Mouse (Mus musculus): Measurements from ENCODE around the gene Sprr2a3. TPM values are rescaled to one million over a fixed set of nuclear protein-coding genes. Genes with fewer than 3 reads are reported as not detected.

Sprr2a3 gene
- total RNA-seq, 2 experiments from 2014 or later, result not detected

- no peak for ATAC-seq (replicated peaks; ENCODE audit: poor library complexity)
Observed at GRCm38 (mm10) chr3:92338840-92339239, 53.6 kb downstream of the Sprr2a3 start, which contains the start of gene Sprr2d. Gene Sprr2d, plus strand, starts transcription at chr3:92339140.

Other genes with a start within 250 kb of the Sprr2a3 start
- not detected in 2 replicates for gene Lor, start 202.3 kb upstream of the Sprr2a3 start, total RNA-seq (2015)
- gene Lor, start 202.3 kb upstream of the Sprr2a3 start, total RNA-seq (2017), result not detected in 2 replicates
- not detected in 2 replicates for gene Prr9, start 161.5 kb upstream of the Sprr2a3 start, total RNA-seq (2015)
- gene Prr9, start 161.5 kb upstream of the Sprr2a3 start, total RNA-seq (2017), result not detected in 2 replicates
- not detected in 2 replicates for gene Lelp1, start 142.7 kb upstream of the Sprr2a3 start, total RNA-seq (2015)
- not detected in 2 replicates for gene Lelp1, start 142.7 kb upstream of the Sprr2a3 start, total RNA-seq (2017)
- not detected in 2 replicates for gene Sprr2a1, start 69.6 kb upstream of the Sprr2a3 start, total RNA-seq (2015)
- not detected in 2 replicates for gene Sprr2a1, start 69.6 kb upstream of the Sprr2a3 start, total RNA-seq (2017)
- not detected in 2 replicates for gene Sprr2a2, start 69.5 kb upstream of the Sprr2a3 start, total RNA-seq (2015)
- gene Sprr2a2, start 69.5 kb upstream of the Sprr2a3 start, total RNA-seq (2017), result not detected in 2 replicates
- not detected in 2 replicates for gene Sprr2b, start 31.2 kb downstream of the Sprr2a3 start, total RNA-seq (2015)
- not detected in 2 replicates for gene Sprr2b, start 31.2 kb downstream of the Sprr2a3 start, total RNA-seq (2017)
- not detected in 2 replicates for gene Sprr2d, start 53.7 kb downstream of the Sprr2a3 start, total RNA-seq (2015)
- gene Sprr2d, start 53.7 kb downstream of the Sprr2a3 start, total RNA-seq (2017), result not detected in 2 replicates
- gene Sprr2e, start 66.7 kb downstream of the Sprr2a3 start, total RNA-seq (2015), result not detected in 2 replicates
- gene Sprr2e, start 66.7 kb downstream of the Sprr2a3 start, total RNA-seq (2017), result not detected in 2 replicates
- gene Sprr2f, start 79.8 kb downstream of the Sprr2a3 start, total RNA-seq (2015), result not detected in 2 replicates
- gene Sprr2f, start 79.8 kb downstream of the Sprr2a3 start, total RNA-seq (2017), result not detected in 2 replicates
- gene Sprr2h, start 100.3 kb downstream of the Sprr2a3 start, total RNA-seq (2015), result not detected in 2 replicates
- not detected in 2 replicates for gene Sprr2h, start 100.3 kb downstream of the Sprr2a3 start, total RNA-seq (2017)
- not detected in 2 replicates for gene Sprr2i, start 122.6 kb downstream of the Sprr2a3 start, total RNA-seq (2015)
- not detected in 2 replicates for gene Sprr2i, start 122.6 kb downstream of the Sprr2a3 start, total RNA-seq (2017)
- not detected in 2 replicates for gene Sprr2j-ps, start 132.7 kb downstream of the Sprr2a3 start, total RNA-seq (2015)
- gene Sprr2j-ps, start 132.7 kb downstream of the Sprr2a3 start, total RNA-seq (2017), result not detected in 2 replicates
- 9.5 and 12.2 TPM in 2 replicates for gene Gm9774, start 144.0 kb downstream of the Sprr2a3 start, total RNA-seq (2015)
- 1.7 and 1.9 TPM in 2 replicates for gene Gm9774, start 144.0 kb downstream of the Sprr2a3 start, total RNA-seq (2017)
- not detected in 2 replicates for gene Sprr2k, start 147.2 kb downstream of the Sprr2a3 start, total RNA-seq (2015)
- not detected in 2 replicates for gene Sprr2k, start 147.2 kb downstream of the Sprr2a3 start, total RNA-seq (2017)
- not detected in 2 replicates for gene Sprr1b, start 153.4 kb downstream of the Sprr2a3 start, total RNA-seq (2015)
- not detected in 2 replicates for gene Sprr1b, start 153.4 kb downstream of the Sprr2a3 start, total RNA-seq (2017)
- not detected in 2 replicates for gene Sprr3, start 173.3 kb downstream of the Sprr2a3 start, total RNA-seq (2015)
- not detected in 2 replicates for gene Sprr3, start 173.3 kb downstream of the Sprr2a3 start, total RNA-seq (2017)
- not detected in 2 replicates for gene Sprr1a, start 200.5 kb downstream of the Sprr2a3 start, total RNA-seq (2015)
- not detected in 2 replicates for gene Sprr1a, start 200.5 kb downstream of the Sprr2a3 start, total RNA-seq (2017)
- not detected in 2 replicates for gene Sprr4, start 215.1 kb downstream of the Sprr2a3 start, total RNA-seq (2015)
- not detected in 2 replicates for gene Sprr4, start 215.1 kb downstream of the Sprr2a3 start, total RNA-seq (2017)
- gene 2310046K23Rik, start 249.1 kb downstream of the Sprr2a3 start, total RNA-seq (2015), result not detected in 2 replicates
- not detected in 2 replicates for gene 2310046K23Rik, start 249.1 kb downstream of the Sprr2a3 start, total RNA-seq (2017)